Mouse (Mus musculus) lung, embryonic 14.5 days (tissue): ENCODE results near the gene Smurf1. TPM values are rescaled to one million over a fixed set of nuclear protein-coding genes. Genes with fewer than 3 reads are reported as not detected.

Experiments
- ATAC-seq: fragments of 200-750 bp; cut with Nextera tagmentation; 2 replicates; pipeline ENCODE4 v1.8.0; 2017; ENCODE audit warnings: mild to moderate bottlenecking, moderate TSS enrichment, moderate library complexity; ENCODE audit not compliant: insufficient read depth
- DNase-seq: peaks from one replicate; pipeline ENCODE4 v3.0.0-alpha.2; 2015
- H3K27ac ChIP-seq: fragments of 300-500 bp; sonication (generic); 2 replicates; pipeline ENCODE4 v1.5.1; 2014; ENCODE audit warnings: low read depth, mild to moderate bottlenecking, moderate library complexity
- H3K27me3 ChIP-seq: fragments of 300-500 bp; sonication (generic); 2 replicates; pipeline ENCODE4 v1.6.1; 2014; ENCODE audit warnings: low read length, control low read depth; ENCODE audit not compliant: insufficient read depth
- H3K36me3 ChIP-seq: fragments of 300-500 bp; sonication (generic); 2 replicates; pipeline ENCODE4 v1.6.1; 2014; ENCODE audit warnings: control low read depth; ENCODE audit not compliant: insufficient read depth
- H3K4me1 ChIP-seq: fragments of 300-500 bp; sonication (generic); 2 replicates; pipeline ENCODE4 v1.6.1; 2014; ENCODE audit warnings: antibody characterized with exemption, control low read depth; ENCODE audit not compliant: insufficient read depth
- H3K4me2 ChIP-seq: fragments of 300-500 bp; sonication (generic); 2 replicates; pipeline ENCODE4 v1.6.1; 2014; ENCODE audit warnings: mild to moderate bottlenecking
- H3K4me3 ChIP-seq: fragments of 300-500 bp; sonication (generic); 2 replicates; pipeline ENCODE4 v1.5.1; 2014; ENCODE audit warnings: low read depth, low read length
- H3K9ac ChIP-seq: fragments of 300-500 bp; sonication (generic); 2 replicates; pipeline ENCODE4 v1.6.1; 2014
- H3K9me3 ChIP-seq: fragments of 300-500 bp; sonication (generic); 2 replicates; pipeline ENCODE4 v1.6.1; 2016; ENCODE audit warnings: low read depth, low read length, control low read depth
- CTCF ChIP-seq: IDR thresholded peaks from 2 replicates; pipeline ENCODE4 v1.5.1; 2016; ENCODE audit warnings: antibody characterized with exemption, low read depth
- WGBS: fragments of 180-500 bp; shearing (Covaris S2); extraction: QIAGEN DNeasy Blood & Tissue Kit; methylation state at CpG from one replicate; pipeline ENCODE4 v1.1.7; 2014; 5-methylcytosine and 5-hydroxymethylcytosine counted together
- polyA plus RNA-seq: library from polyadenylated mRNA; unstranded; fragments of >200 nt; fragmentation: Nextera tagmentation; extraction: Ambion mirVana; gene quantifications from 2 replicates; pipeline ENCODE4 v1.2.1, GENCODE M21; 2014

The Smurf1 gene
- polyA plus RNA-seq: 27.0 and 28.3 TPM in 2 replicates

GRCm38 (mm10) chr5:144965639-144966351 is at the start of gene Smurf1:
Gene Smurf1, minus strand, starts transcription at chr5:144965847.
- ATAC-seq (peak; percentile 64), DNase-seq (peak; percentile 97)
- H3K4me2 ChIP-seq: peak within 1 kb of the TSS; percentile 81
- TF ChIP-seq CTCF: no peak
- peak within 1 kb of the TSS; percentile 81 for H3K4me3 ChIP-seq
- no peaks in the 10 kb centered on the region for H3K27me3 ChIP-seq
- peak within 1 kb of the TSS; percentile 93 for H3K9ac ChIP-seq
- H3K36me3 ChIP-seq: no peaks in the 10 kb centered on the region
- WGBS: under 1% methylated on average over 72 of the region's 89 CpGs
- peaks cover 13% of the 10 kb centered on the region for H3K4me1 ChIP-seq
- peak within 1 kb of the TSS; percentile 94 for H3K27ac ChIP-seq
- no peaks in the 10 kb centered on the region for H3K9me3 ChIP-seq

DNA sequence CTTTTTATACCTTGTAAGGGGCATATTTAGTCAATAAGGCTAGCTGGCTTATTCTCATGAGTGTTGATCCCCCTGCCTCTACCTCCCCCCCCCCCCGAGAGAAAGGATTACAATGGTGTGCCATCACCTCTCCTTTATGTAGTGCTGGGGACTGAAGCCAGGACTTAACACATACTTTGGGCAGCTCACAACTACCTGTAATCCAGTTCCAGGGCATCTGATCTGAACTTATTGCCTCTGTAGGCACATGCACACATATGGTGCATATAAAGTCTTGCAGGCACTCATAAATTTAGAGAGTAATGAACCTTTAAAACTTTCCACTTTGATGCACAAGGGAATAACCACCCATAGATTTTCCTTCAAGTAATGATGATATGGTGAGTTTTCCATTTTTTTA is 48.6 kb upstream of the Smurf1 start:
- H3K4me1 ChIP-seq: no peaks in the 10 kb centered on the region
- DNase-seq: no peak
- no peak for ATAC-seq
- 63% methylated on average over 1 of the region's 1 CpGs for WGBS
- H3K4me3 ChIP-seq: no peak overlapping the region
- no peaks in the 10 kb centered on the region for H3K36me3 ChIP-seq
- H3K9me3 ChIP-seq: no peaks in the 10 kb centered on the region
- no peak overlapping the region for H3K9ac ChIP-seq
- H3K4me2 ChIP-seq: no peak overlapping the region
- H3K27ac ChIP-seq: no peak overlapping the region
- H3K27me3 ChIP-seq: no peaks in the 10 kb centered on the region
- no peak for TF ChIP-seq CTCF

DNA sequence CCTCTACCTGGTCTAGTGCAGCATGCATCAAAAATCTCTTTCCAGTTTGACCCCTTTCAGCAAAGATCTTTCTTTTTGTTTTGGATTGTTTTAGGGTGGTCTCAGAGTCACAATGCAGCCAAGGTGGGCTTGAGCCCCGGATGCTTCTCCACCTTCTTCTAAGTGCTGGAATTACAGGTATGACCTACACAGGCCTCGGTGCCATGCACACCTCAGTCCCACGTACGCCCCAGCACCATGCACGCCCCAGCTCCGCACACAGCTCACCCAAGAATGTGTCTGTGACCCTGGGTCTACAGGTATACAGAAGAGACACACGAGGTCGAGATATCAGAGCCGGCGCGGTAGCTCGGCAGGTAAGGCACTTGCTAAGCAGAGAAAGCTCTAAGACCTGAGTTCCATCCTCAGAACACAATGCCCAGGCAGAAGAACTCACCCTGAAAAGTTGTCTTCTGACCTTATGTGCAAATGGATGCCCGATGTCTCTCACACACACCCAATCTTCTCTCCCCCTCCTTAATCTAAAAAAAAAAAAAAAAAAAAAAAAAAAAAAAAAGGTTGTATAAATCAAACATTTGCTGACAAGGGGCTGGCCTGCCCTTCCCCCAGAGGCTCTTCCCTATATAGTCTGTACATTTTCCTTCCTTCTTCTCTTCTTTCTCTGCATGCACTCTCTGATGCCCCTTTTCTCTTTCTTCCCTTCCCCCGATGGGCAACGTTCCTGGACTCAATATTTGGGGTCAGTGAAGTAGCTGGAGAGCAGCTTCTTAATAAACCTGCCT is 43.4 kb upstream of the Smurf1 start:
- H3K4me3 ChIP-seq: no peak overlapping the region
- H3K4me2 ChIP-seq: no peak overlapping the region
- H3K9me3 ChIP-seq: no peaks in the 10 kb centered on the region
- TF ChIP-seq CTCF: no peak
- H3K27me3 ChIP-seq: no peaks in the 10 kb centered on the region
- no peak overlapping the region for H3K27ac ChIP-seq
- DNase-seq (no peak), ATAC-seq (no peak)
- H3K36me3 ChIP-seq: no peaks in the 10 kb centered on the region
- H3K4me1 ChIP-seq: no peaks in the 10 kb centered on the region
- no peak overlapping the region for H3K9ac ChIP-seq
- WGBS: 80% methylated on average over 15 of the region's 15 CpGs

GRCm38 (mm10) chr5:145005596-145005995 is 39.9 kb upstream of the Smurf1 start:
- H3K36me3 ChIP-seq: no peaks in the 10 kb centered on the region
- H3K9me3 ChIP-seq: no peaks in the 10 kb centered on the region
- no peak for ATAC-seq
- H3K9ac ChIP-seq: no peak overlapping the region
- no peak for DNase-seq
- 68% methylated on average over 6 of the region's 6 CpGs for WGBS
- no peak overlapping the region for H3K27ac ChIP-seq
- H3K4me2 ChIP-seq: no peak overlapping the region
- H3K4me3 ChIP-seq: no peak overlapping the region
- no peaks in the 10 kb centered on the region for H3K4me1 ChIP-seq
- TF ChIP-seq CTCF: no peak
- H3K27me3 ChIP-seq: no peaks in the 10 kb centered on the region

GRCm38 (mm10) chr5:145004495-145004894 is 38.8 kb upstream of the Smurf1 start:
- no peak for DNase-seq
- H3K36me3 ChIP-seq: no peaks in the 10 kb centered on the region
- no peaks in the 10 kb centered on the region for H3K9me3 ChIP-seq
- H3K27me3 ChIP-seq: no peaks in the 10 kb centered on the region
- no peak overlapping the region for H3K9ac ChIP-seq
- H3K4me2 ChIP-seq: no peak overlapping the region
- H3K27ac ChIP-seq: no peak overlapping the region
- no peak for ATAC-seq
- TF ChIP-seq CTCF: no peak
- no peak overlapping the region for H3K4me3 ChIP-seq
- no peaks in the 10 kb centered on the region for H3K4me1 ChIP-seq
- 41% methylated on average over 9 of the region's 9 CpGs for WGBS

- Histone ChIP-seq H3K27me3 (no peaks in the 10 kb centered on the region), H3K9me3 (no peaks in the 10 kb centered on the region), H3K36me3 (no peaks in the 10 kb centered on the region), H3K4me2 (no peak overlapping the region), H3K4me3 (no peak overlapping the region), H3K9ac (no peak overlapping the region), H3K27ac (no peak overlapping the region), H3K4me1 (no peaks in the 10 kb centered on the region)
- ATAC-seq (no peak), DNase-seq (no peak)
- TF ChIP-seq CTCF: no peak
- 82% methylated on average over 3 of the region's 3 CpGs for WGBS
Measured at GRCm38 (mm10) chr5:145003362-145003761, 37.7 kb upstream of the Smurf1 start.

DNA sequence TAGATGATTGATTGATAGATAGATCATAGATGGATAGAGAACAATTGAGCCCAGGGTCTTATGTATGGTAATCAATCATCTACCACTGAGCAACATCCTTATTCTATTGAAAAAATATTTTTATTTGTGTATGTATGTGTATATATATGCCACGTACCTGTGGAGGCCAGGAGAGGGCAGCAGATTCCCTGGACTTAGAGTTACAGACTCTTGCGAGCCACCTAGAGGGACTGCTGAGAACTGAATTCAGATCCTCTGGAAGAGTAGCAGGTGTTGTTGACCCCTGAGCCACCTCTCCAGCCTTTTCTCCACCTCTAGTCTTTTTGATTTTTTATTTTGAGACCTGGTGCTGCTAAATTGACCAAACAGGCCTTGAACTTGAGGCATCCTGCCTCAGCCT is 32.8 kb upstream of the Smurf1 start:
- Histone ChIP-seq H3K9me3 (no peaks in the 10 kb centered on the region), H3K9ac (no peak overlapping the region), H3K4me3 (no peak overlapping the region), H3K4me1 (no peaks in the 10 kb centered on the region), H3K36me3 (no peaks in the 10 kb centered on the region), H3K27me3 (no peaks in the 10 kb centered on the region), H3K4me2 (no peak overlapping the region), H3K27ac (no peak overlapping the region)
- peak; percentile 63 for TF ChIP-seq CTCF
- 41% methylated on average over 2 of the region's 2 CpGs for WGBS
- DNase-seq (peak; percentile 63), ATAC-seq (no peak)
